Mouse (Mus musculus) CH12.LX (cell line): ENCODE data around the gene Cdc14b. TPM values are rescaled to one million over a fixed set of nuclear protein-coding genes. Genes with fewer than 3 reads are reported as not detected.

Experiments
- DNase-seq: peaks from one replicate; pipeline ENCODE4 v3.0.0-alpha.2; 2013; ENCODE audit errors: extremely low read depth
- H3K27ac ChIP-seq: 2 replicates; pipeline ENCODE4 v1.5.1; 2012; ENCODE audit warnings: low read depth, mild to moderate bottlenecking, control low read depth, moderate library complexity; ENCODE audit not compliant: insufficient read depth
- H3K27me3 ChIP-seq: replicated peaks from 2 replicates; pipeline ENCODE3; 2012; ENCODE audit warnings: inconsistent platforms
- H3K36me3 ChIP-seq, 2 experiments: replicated peaks in 1 of 2; 2 replicates each; pipeline versions ENCODE3 to v1.6.1; 2012; ENCODE audit warnings: inconsistent platforms in 1 of 2, low read length in 1 of 2, mild to moderate bottlenecking in 1 of 2, mixed read lengths in 1 of 2, moderate library complexity in 1 of 2; ENCODE audit not compliant: control insufficient read depth in 1 of 2, insufficient read depth in 1 of 2
- H3K4me1 ChIP-seq, 2 experiments: 2 replicates each; pipeline ENCODE4 v1.6.1; 2012; ENCODE audit warnings: inconsistent platforms in 1 of 2, moderate library complexity in 1 of 2; ENCODE audit not compliant: insufficient read depth in 2 of 2, control insufficient read depth in 1 of 2
- H3K4me2 ChIP-seq: 2 replicates; pipeline ENCODE4 v1.6.1; 2012; ENCODE audit warnings: low read depth, mild to moderate bottlenecking, control low read depth; ENCODE audit not compliant: poor library complexity, insufficient read depth, severe bottlenecking
- H3K4me3 ChIP-seq, 3 experiments: fragments of 150-350 bp in 1 of 3; sonication (generic) in 1 of 3; replicated peaks in 1 of 3; 2 replicates each; pipeline versions ENCODE3 to v1.5.1; 2011 to 2012; ENCODE audit warnings: low read depth in 2 of 3, low read length in 2 of 3, mild to moderate bottlenecking in 2 of 3, moderate library complexity in 2 of 3, control low read depth in 1 of 3, improper control_type of control experiment in 1 of 3, inconsistent platforms in 1 of 3, mixed read lengths in 1 of 3; ENCODE audit not compliant: poor library complexity in 1 of 3
- H3K79me2 ChIP-seq: replicated peaks from 2 replicates; pipeline ENCODE4 v1.6.1; 2012; ENCODE audit warnings: mild to moderate bottlenecking, moderate library complexity; ENCODE audit not compliant: control insufficient read depth, poor library complexity, insufficient read depth, severe bottlenecking; ENCODE audit errors: extremely low read depth
- H3K9ac ChIP-seq: 2 replicates; pipeline ENCODE4 v1.6.1; 2012; ENCODE audit warnings: low read depth, mild to moderate bottlenecking, control low read depth, moderate library complexity; ENCODE audit not compliant: insufficient read depth
- H3K9me3 ChIP-seq: replicated peaks from 2 replicates; pipeline ENCODE3; 2012; ENCODE audit warnings: low read length, inconsistent platforms, mixed read lengths
- CHD1 ChIP-seq: IDR thresholded peaks from 2 replicates; pipeline ENCODE4 v1.6.1; 2012; ENCODE audit warnings: low read depth, low read length, improper control_type of control experiment, inconsistent platforms
- CHD2 ChIP-seq: IDR thresholded peaks from 2 replicates; pipeline ENCODE4 v1.6.1; 2011; ENCODE audit warnings: low read length, improper control_type of control experiment
- CTCF ChIP-seq, 2 experiments: IDR thresholded peaks in 1 of 2; conservative IDR thresholded peaks in 1 of 2; 2 replicates each; pipeline ENCODE4 v1.5.1; 2011 to 2012; ENCODE audit warnings: low read depth in 2 of 2, low read length in 2 of 2, improper control_type of control experiment in 1 of 2, inconsistent platforms in 1 of 2, mild to moderate bottlenecking in 1 of 2, moderate library complexity in 1 of 2
- E2F4 ChIP-seq: IDR thresholded peaks from 2 replicates; pipeline ENCODE4 v1.6.1; 2011; ENCODE audit warnings: low read depth, low read length, improper control_type of control experiment; ENCODE audit not compliant: insufficient replicate concordance
- ELF1 ChIP-seq: IDR thresholded peaks from 2 replicates; pipeline ENCODE4 v1.6.1; 2014; ENCODE audit warnings: low read depth, mild to moderate bottlenecking, inconsistent platforms, low read length, improper control_type of control experiment
- EP300 ChIP-seq: IDR thresholded peaks from 2 replicates; pipeline ENCODE4 v1.6.1; 2011; ENCODE audit warnings: low read length, improper control_type of control experiment
- ETS1 ChIP-seq: conservative IDR thresholded peaks from 2 replicates; pipeline ENCODE4 v1.6.1; 2012; ENCODE audit warnings: low read depth, mild to moderate bottlenecking, inconsistent platforms, low read length, improper control_type of control experiment, moderate library complexity
- GABPA ChIP-seq: IDR thresholded peaks from 2 replicates; pipeline ENCODE4 v1.6.1; 2012; ENCODE audit warnings: low read depth, low read length, improper control_type of control experiment, inconsistent platforms; ENCODE audit not compliant: insufficient replicate concordance
- IRF4 ChIP-seq: IDR thresholded peaks from 2 replicates; pipeline ENCODE4 v1.6.1; 2014; ENCODE audit warnings: low read depth, mild to moderate bottlenecking, inconsistent platforms, low read length, improper control_type of control experiment
- JUN ChIP-seq: IDR thresholded peaks from 2 replicates; pipeline ENCODE4 v1.6.1; 2011; ENCODE audit warnings: low read depth, mild to moderate bottlenecking, low read length, improper control_type of control experiment, moderate library complexity; ENCODE audit not compliant: insufficient read depth
- JUND ChIP-seq: conservative IDR thresholded peaks from 2 replicates; pipeline ENCODE4 v1.6.1; 2011; ENCODE audit warnings: low read depth, low read length, improper control_type of control experiment
- KAT2A ChIP-seq: IDR thresholded peaks from 2 replicates; pipeline ENCODE4 v1.6.1; 2012; ENCODE audit warnings: low read length, improper control_type of control experiment, inconsistent platforms; ENCODE audit not compliant: insufficient replicate concordance
- MAX ChIP-seq: IDR thresholded peaks from 2 replicates; pipeline ENCODE4 v1.6.1; 2011; ENCODE audit warnings: low read length, improper control_type of control experiment
- MAZ ChIP-seq: IDR thresholded peaks from 2 replicates; pipeline ENCODE4 v1.6.1; 2012; ENCODE audit warnings: low read depth, mild to moderate bottlenecking, inconsistent platforms, low read length, improper control_type of control experiment, moderate library complexity
- MEF2A ChIP-seq: IDR thresholded peaks from 2 replicates; pipeline ENCODE4 v1.6.1; 2014; ENCODE audit warnings: low read depth, mild to moderate bottlenecking, inconsistent platforms, low read length, improper control_type of control experiment, borderline replicate concordance
- MXI1 ChIP-seq: IDR thresholded peaks from 2 replicates; pipeline ENCODE4 v1.6.1; 2011; ENCODE audit warnings: mild to moderate bottlenecking, low read depth, low read length, improper control_type of control experiment
- MYC ChIP-seq: IDR thresholded peaks from 2 replicates; pipeline ENCODE4 v1.6.1; 2011; ENCODE audit warnings: low read depth, mild to moderate bottlenecking, improper control_type of control experiment, low read length
- NELFE ChIP-seq: IDR thresholded peaks from 2 replicates; pipeline ENCODE4 v1.6.1; 2011; ENCODE audit warnings: low read depth, low read length, improper control_type of control experiment
- PAX5 ChIP-seq: IDR thresholded peaks from 2 replicates; pipeline ENCODE4 v1.6.1; 2012; ENCODE audit warnings: low read length, inconsistent platforms, mixed read lengths
- POLR2A ChIP-seq: IDR thresholded peaks from 2 replicates; pipeline ENCODE4 v1.6.1; 2011; ENCODE audit warnings: low read depth, mild to moderate bottlenecking, improper control_type of control experiment, low read length
- RAD21 ChIP-seq: IDR thresholded peaks from 2 replicates; pipeline ENCODE4 v1.6.1; 2011; ENCODE audit warnings: low read depth, mild to moderate bottlenecking, low read length, improper control_type of control experiment, moderate library complexity
- SIN3A ChIP-seq: IDR thresholded peaks from 2 replicates; pipeline ENCODE4 v1.6.1; 2012; ENCODE audit warnings: low read length, improper control_type of control experiment, inconsistent platforms
- SMC3 ChIP-seq: IDR thresholded peaks from 2 replicates; pipeline ENCODE4 v1.6.1; 2011; ENCODE audit warnings: low read depth, low read length, improper control_type of control experiment
- TBP ChIP-seq: conservative IDR thresholded peaks from 2 replicates; pipeline ENCODE4 v1.6.1; 2011; ENCODE audit warnings: low read depth, low read length, improper control_type of control experiment
- TCF12 ChIP-seq: IDR thresholded peaks from 2 replicates; pipeline ENCODE4 v1.6.1; 2014; ENCODE audit warnings: low read depth, mild to moderate bottlenecking, inconsistent platforms, low read length, improper control_type of control experiment
- UBTF ChIP-seq: IDR thresholded peaks from 2 replicates; pipeline ENCODE4 v1.6.1; 2012; ENCODE audit warnings: low read depth, mild to moderate bottlenecking, inconsistent platforms, low read length, improper control_type of control experiment, moderate library complexity
- USF2 ChIP-seq: conservative IDR thresholded peaks from 2 replicates; pipeline ENCODE4 v1.6.1; 2011; ENCODE audit warnings: low read depth, low read length, improper control_type of control experiment
- ZC3H11A ChIP-seq: IDR thresholded peaks from 2 replicates; pipeline ENCODE4 v1.6.1; 2012; ENCODE audit warnings: low read depth, mild to moderate bottlenecking, inconsistent platforms, low read length, improper control_type of control experiment
- ZKSCAN1 ChIP-seq: IDR thresholded peaks from 2 replicates; pipeline ENCODE4 v1.6.1; 2012; ENCODE audit warnings: low read depth, inconsistent platforms, low read length, improper control_type of control experiment, borderline replicate concordance
- ZMIZ1 ChIP-seq: IDR thresholded peaks from 2 replicates; pipeline ENCODE4 v1.6.1; 2012; ENCODE audit warnings: low read depth, mild to moderate bottlenecking, inconsistent platforms, low read length, improper control_type of control experiment
- ZNF384 ChIP-seq: IDR thresholded peaks from 2 replicates; pipeline ENCODE4 v1.6.1; 2012; ENCODE audit warnings: low read depth, low read length, improper control_type of control experiment, inconsistent platforms
- dilution Hi-C: fragments of 300-500 bp; cut with MboI; formaldehyde crosslinking; loops from 2 replicates; pipeline ENCODE4 v1.14.3; 2020; ENCODE audit warnings: low sequenced_read_pairs; ENCODE audit not compliant: extremely low pct_unique_long_range_greater_than_20kb, extremely low pct_ligation_motif_present
- in situ Hi-C: fragments of 300-500 bp; cut with MboI; formaldehyde crosslinking; loops from 3 replicates; pipeline ENCODE4 v1.14.3; 2019; ENCODE audit warnings: low sequenced_read_pairs, low pct_ligation_motif_present, low pct_unique_long_range_greater_than_20kb, mixed read lengths
- polyA plus RNA-seq: library from polyadenylated mRNA; unstranded; fragments of >175 nt; gene quantifications from 2 replicates; pipeline ENCODE4 v1.2.1, GENCODE M21; 2012; ENCODE audit warnings: low read depth; ENCODE audit not compliant: insufficient read length
- total RNA-seq, 2 experiments: library from RNA; depleted of rRNA; stranded (reverse); fragments of 300-350 nt in 1 of 2; fragments of >200 nt in 1 of 2; gene quantifications; 2 replicates each; pipeline ENCODE4 v1.2.3; 2012 to 2014

Cdc14b gene
- total and polyA plus RNA-seq, 3 experiments = 2.7 to 5.5 (median 4.6) TPM

DNA sequence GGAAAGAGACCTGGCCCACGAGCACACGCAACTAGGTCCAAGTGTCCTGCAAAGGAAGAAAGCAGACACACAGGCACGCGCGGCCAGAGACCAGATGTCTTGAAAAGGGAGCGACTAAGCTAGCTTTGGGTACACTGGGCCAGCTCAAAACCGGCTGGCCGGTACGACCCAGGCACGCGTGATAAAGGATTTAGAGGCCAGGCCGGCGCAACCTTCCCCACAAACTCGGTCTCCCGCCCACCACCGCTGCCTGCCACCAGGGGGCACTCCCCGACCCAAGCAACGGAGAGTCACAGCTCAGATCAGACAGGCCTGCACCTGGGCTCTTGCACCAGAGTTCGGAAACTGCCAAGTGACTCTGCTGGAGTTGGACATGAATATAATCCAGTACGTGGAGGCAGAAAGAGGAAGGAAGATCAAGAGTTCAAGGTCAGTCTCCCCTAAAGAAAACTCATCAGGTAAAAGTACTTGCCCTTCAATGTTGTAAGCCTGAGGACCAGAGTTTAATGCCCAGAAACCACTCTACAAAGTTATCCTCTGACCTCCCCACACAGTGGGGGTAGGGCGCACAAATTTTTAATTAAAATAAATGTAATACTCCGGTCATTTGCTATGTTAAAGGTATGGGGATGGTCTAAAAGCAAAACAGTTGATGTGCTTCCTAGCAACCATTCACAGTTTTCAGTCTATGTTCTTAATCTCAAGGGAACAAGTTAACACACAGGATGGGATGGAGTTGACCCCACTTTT is 26.1 kb downstream of the Cdc14b start (continued):
- TF ChIP-seq JUND (no peak), SMC3 (peak; percentile 75), POLR2A (peak; percentile 4; the same call in 1 of the 2 replicates), NELFE (peak; percentile 60; the same call in 1 of the 2 replicates), MYC (0 out of 2 replicates have a peak, but pooled peaks have one; percentile 44), UBTF (0 out of 2 replicates have a peak, but pooled peaks have one; percentile 30), ETS1 (0 out of 2 replicates have a peak, but pooled peaks have one; percentile 3), CTCF (conservative IDR thresholded peaks at IDR 0.05 in 1 of 2, IDR thresholded peaks at IDR 0.05 in 1 of 2; ENCODE audit: low read depth in 2 of 2, low read length in 2 of 2) (peak in 1 of 2 experiments; percentile 91), IRF4 (peak; percentile 62; the same call in 1 of the 2 replicates), JUN (no peak), ELF1 (no peak), ZNF384 (0 out of 2 replicates have a peak, but pooled peaks have one; percentile 12), MXI1 (peak; percentile 76; the same call in 1 of the 2 replicates), ZKSCAN1 (no peak), TBP (peak; percentile 26; the same call in 1 of the 2 replicates), USF2 (no peak), KAT2A (0 out of 2 replicates have a peak, but pooled peaks have one; percentile 38), EP300 (peak; percentile 57), ZC3H11A (no peak)

DNA sequence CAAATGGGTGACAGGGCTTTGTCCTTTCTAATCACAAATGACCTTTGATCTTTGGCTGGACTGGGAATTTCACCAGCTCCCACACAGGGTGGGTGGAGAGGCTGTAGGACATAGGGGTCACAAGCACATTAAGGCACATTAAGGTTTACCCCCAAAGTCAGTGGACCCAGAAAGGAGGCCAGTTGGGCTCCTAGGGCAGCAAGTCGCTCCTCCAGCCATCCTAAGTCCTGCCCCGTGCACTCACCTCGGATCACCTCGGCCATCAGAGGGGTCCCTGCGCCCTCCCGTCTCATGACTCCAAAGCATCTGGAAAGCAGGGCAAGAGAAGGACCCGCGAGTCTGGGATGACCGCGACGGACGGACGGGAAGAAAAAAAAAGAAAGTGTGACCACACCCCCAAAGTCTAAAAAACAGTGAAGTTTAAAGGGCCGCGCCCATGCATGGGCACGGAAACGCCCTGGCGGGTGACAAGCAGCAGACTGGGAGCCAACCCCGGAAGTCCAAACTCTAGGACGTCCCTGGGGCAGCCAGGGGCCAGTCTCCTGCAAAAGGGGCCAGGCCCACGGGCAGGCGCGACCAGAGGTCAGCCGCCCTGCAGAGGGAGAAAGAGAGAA is 26.8 kb downstream of the Cdc14b start:
- dilution Hi-C loops = no loop called here
- in situ Hi-C loops = loop anchor here (5.0 to 10.0 kb wide), 2 partner anchors 64 to 197 kb away; partner anchors contain the start of gene Aaed1
- Histone ChIP-seq H3K36me3 (peaks cover 0 to 7% of the 10 kb centered on the region in 2 experiments), H3K9ac (peak overlapping the region; percentile 55), H3K27ac (peak overlapping the region; percentile 54), H3K4me2 (peak overlapping the region; percentile 74), H3K27me3 (no peaks in the 10 kb centered on the region), H3K9me3 (no peaks in the 10 kb centered on the region), H3K4me3 (peak overlapping the region; percentile 71 to 86 (median 76)), H3K79me2 (no peaks in the 10 kb centered on the region), H3K4me1 (peaks cover 4 to 50% of the 10 kb centered on the region in 2 experiments; a peak in 3 of 4 replicates)
- DNase-seq = peak; percentile 72
- TF ChIP-seq ZNF384 = peak; percentile 93
- TF ChIP-seq POLR2A = peak; percentile 82
- no peak; the same call in 1 of the 2 replicates for TF ChIP-seq MAX
- TF ChIP-seq TBP = 0 out of 2 replicates have a peak, but pooled peaks have one; percentile 19
- TF ChIP-seq EP300 = no peak
- TF ChIP-seq SIN3A = peak; percentile 91
- TF ChIP-seq ELF1 = peak; percentile 94
- peak; percentile 66 for TF ChIP-seq TCF12
- no peak for TF ChIP-seq MAZ
- TF ChIP-seq JUN = no peak
- TF ChIP-seq RAD21 = no peak
- TF ChIP-seq PAX5 = no peak
- TF ChIP-seq NELFE = no peak
- TF ChIP-seq ZMIZ1 = 0 out of 2 replicates have a peak, but pooled peaks have one; percentile 0
- TF ChIP-seq E2F4 = no peak
- TF ChIP-seq MEF2A = no peak
- TF ChIP-seq ZKSCAN1 = no peak
- peak; percentile 93; the same call in 1 of the 2 replicates for TF ChIP-seq MXI1
- TF ChIP-seq ZC3H11A = no peak
- TF ChIP-seq CHD1 = no peak
- no peak for TF ChIP-seq CTCF (conservative IDR thresholded peaks at IDR 0.05 in 1 of 2, IDR thresholded peaks at IDR 0.05 in 1 of 2; ENCODE audit: low read depth in 2 of 2, low read length in 2 of 2)
- TF ChIP-seq JUND = no peak
- no peak for TF ChIP-seq SMC3
- TF ChIP-seq CHD2 = no peak
- TF ChIP-seq USF2 = no peak
- TF ChIP-seq GABPA = no peak
